Mouse (Mus musculus): ENCODE results near the gene Rmi1.

DNA sequence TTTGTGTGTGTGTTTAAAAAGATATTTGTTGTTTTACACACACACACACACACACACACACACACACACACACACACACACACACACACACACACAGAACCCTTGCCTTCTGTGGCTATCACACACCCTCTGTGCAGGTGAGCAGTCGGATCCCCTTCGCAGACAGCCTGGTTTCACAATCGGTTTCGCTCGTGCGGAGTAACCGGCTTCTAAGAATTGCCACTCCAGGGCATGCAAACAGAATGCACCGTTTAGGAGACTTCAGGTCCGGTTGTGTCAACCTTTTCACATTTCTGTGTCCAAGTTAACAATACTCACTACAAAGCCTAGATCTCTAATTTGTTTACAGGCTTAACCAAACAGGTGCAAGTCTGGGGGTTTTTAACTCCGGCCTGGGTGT lies 51.5 kb downstream of the Rmi1 start:
- TF ChIP-seq CTCF (IDR thresholded peaks at IDR 0.05; ENCODE audit: low read depth), result no peak
- TF ChIP-seq EP300 (IDR thresholded peaks at IDR 0.05; ENCODE audit: low read depth), result no peak
